Comparison of ENCODE assay signal across 8 mouse cellular contexts in the genomic region with DNA sequence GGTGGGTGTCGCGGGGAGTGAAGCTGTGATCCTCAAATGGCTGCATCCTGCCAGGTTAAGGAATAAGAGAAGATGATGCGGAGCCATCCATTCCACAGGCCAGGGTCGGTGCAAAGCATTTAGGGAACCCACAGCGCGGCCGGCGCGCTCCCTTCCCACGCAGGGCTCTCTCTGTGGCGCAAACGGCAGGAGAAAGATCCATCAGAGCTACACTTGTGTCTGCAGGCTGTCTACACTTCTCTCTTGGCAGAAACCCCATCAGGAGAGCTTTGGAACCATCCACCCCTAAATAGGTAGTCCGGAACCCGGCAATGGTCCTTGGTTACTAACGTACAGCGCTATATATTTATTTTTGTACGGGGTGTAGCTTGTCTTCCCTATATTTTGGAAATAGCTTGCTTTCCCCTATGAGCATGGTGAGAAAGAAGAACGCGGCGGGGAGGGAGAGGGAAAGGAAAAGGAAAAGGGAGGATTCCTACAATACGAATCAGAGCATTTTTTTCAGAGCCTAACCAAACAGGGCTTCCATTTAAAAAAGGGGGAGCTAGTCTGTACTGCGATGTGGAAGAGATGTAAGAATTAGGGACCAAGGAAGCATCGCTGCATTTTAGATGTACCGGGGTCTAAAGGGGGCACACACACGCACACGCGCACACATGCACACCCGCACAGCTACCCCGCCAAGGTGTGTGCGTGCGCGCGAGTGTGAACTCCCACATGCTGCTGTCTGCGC. TPM values are rescaled to one million over a fixed set of nuclear protein-coding genes. Genes with fewer than 3 reads are reported as not detected.
DNase-seq lines count a peak whose midpoint lies in the region; ATAC-seq and TF ChIP-seq lines count a peak whose summit lies in the region.

No protein-coding gene starts in this region.

- H3K27ac ChIP-seq in heart, embryonic 10.5 days, result peak overlapping the region; percentile 16; the same call in 1 of the 2 replicates
- no peak overlapping the region for H3K27ac ChIP-seq in ES-Bruce4 (ENCODE audit: insufficient read depth, low read length)
- H3K27ac ChIP-seq in forebrain, embryonic 11.5 days (ENCODE audit: low read depth, low read length), result no peak overlapping the region
- peak overlapping the region; percentile 69 for H3K27ac ChIP-seq in limb, embryonic 10.5 days
- peak overlapping the region; percentile 96 for H3K27ac ChIP-seq in neural tube, embryonic 14.5 days (ENCODE audit: low read depth, low read length)

- no peak for TF ChIP-seq CTCF in ES-Bruce4 (IDR thresholded peaks at IDR 0.05; ENCODE audit: low read depth, low read length)

- peaks cover 66% of the 10 kb centered on the region for H3K27me3 ChIP-seq in heart, embryonic 10.5 days (ENCODE audit: insufficient read depth, poor library complexity, severe bottlenecking)
- 0 out of 2 replicates have a peak, but pooled peaks cover 8% of the 10 kb centered on the region for H3K27me3 ChIP-seq in ES-Bruce4 (ENCODE audit: control insufficient read depth, insufficient read depth, low read length, poor library complexity, severe bottlenecking)
- H3K27me3 ChIP-seq in forebrain, embryonic 11.5 days (ENCODE audit: control insufficient read depth, insufficient read depth, low read length), result peaks cover 4% of the 10 kb centered on the region; the same call in 1 of the 2 replicates
- peaks cover 75% of the 10 kb centered on the region for H3K27me3 ChIP-seq in limb, embryonic 10.5 days (ENCODE audit: low read depth, poor library complexity, severe bottlenecking)
- H3K27me3 ChIP-seq in neural tube, embryonic 14.5 days (ENCODE audit: control insufficient read depth, insufficient read depth, low read length), result no peaks in the 10 kb centered on the region

- intact Hi-C loops in heart, postnatal 25 days (cut with DNase I), result loop anchor here (1.0 to 10.0 kb wide), 4 partner anchors 162 to 590 kb away; no protein-coding TSS in a partner anchor

- H3K4me2 ChIP-seq in forebrain, embryonic 11.5 days (ENCODE audit: low read depth, low read length, severe bottlenecking), result peak overlapping the region; percentile 97
- peak overlapping the region; percentile 79 for H3K4me2 ChIP-seq in neural tube, embryonic 14.5 days (ENCODE audit: low read depth, low read length)

- H3K4me1 ChIP-seq in heart, embryonic 10.5 days, result peaks cover 19% of the 10 kb centered on the region
- no peaks in the 10 kb centered on the region for H3K4me1 ChIP-seq in ES-Bruce4 (ENCODE audit: control insufficient read depth, insufficient read depth, low read length)
- 0 out of 2 replicates have a peak, but pooled peaks cover 2% of the 10 kb centered on the region for H3K4me1 ChIP-seq in forebrain, embryonic 11.5 days (replicated peaks; ENCODE audit: control insufficient read depth, insufficient read depth, low read length)
- H3K4me1 ChIP-seq in limb, embryonic 10.5 days, result peaks cover 25% of the 10 kb centered on the region
- H3K4me1 ChIP-seq in neural tube, embryonic 14.5 days (ENCODE audit: control insufficient read depth, insufficient read depth, low read length), result peaks cover 24% of the 10 kb centered on the region

- under 1% methylated on average over 34 of the region's 34 CpGs for WGBS in heart, embryonic 10.5 days
- under 1% methylated on average over 34 of the region's 34 CpGs for WGBS in forebrain, embryonic 11.5 days
- under 1% methylated on average over 34 of the region's 34 CpGs for WGBS in limb, embryonic 10.5 days
- under 1% methylated on average over 34 of the region's 34 CpGs for WGBS in neural tube, embryonic 14.5 days

- no peaks in the 10 kb centered on the region for H3K36me3 ChIP-seq in heart, embryonic 10.5 days
- H3K36me3 ChIP-seq in ES-Bruce4 (ENCODE audit: control insufficient read depth, insufficient read depth, low read length, poor library complexity, severe bottlenecking), result no peaks in the 10 kb centered on the region
- H3K36me3 ChIP-seq in forebrain, embryonic 11.5 days (ENCODE audit: control insufficient read depth, insufficient read depth, low read length), result no peaks in the 10 kb centered on the region
- no peaks in the 10 kb centered on the region for H3K36me3 ChIP-seq in limb, embryonic 10.5 days
- no peaks in the 10 kb centered on the region for H3K36me3 ChIP-seq in neural tube, embryonic 14.5 days (ENCODE audit: control insufficient read depth, insufficient read depth, low read length)

- TF ChIP-seq POLR2A in ES-Bruce4 (IDR thresholded peaks at IDR 0.05; ENCODE audit: insufficient read depth, low read length), result no peak

- H3K9ac ChIP-seq in ES-Bruce4 (ENCODE audit: low read depth, poor library complexity, severe bottlenecking), result peak overlapping the region; percentile 62; the same call in 1 of the 2 replicates
- peak overlapping the region; percentile 79 for H3K9ac ChIP-seq in forebrain, embryonic 11.5 days (ENCODE audit: low read length)
- H3K9ac ChIP-seq in neural tube, embryonic 14.5 days (replicated peaks; ENCODE audit: low read depth, low read length), result peak overlapping the region; percentile 90

- peak overlapping the region; percentile 72 for H3K4me3 ChIP-seq in heart, embryonic 10.5 days
- peak overlapping the region; percentile 67 for H3K4me3 ChIP-seq in ES-Bruce4 (ENCODE audit: low read depth, low read length)
- H3K4me3 ChIP-seq in forebrain, embryonic 11.5 days (ENCODE audit: low read depth, low read length), result peak overlapping the region; percentile 67
- peak overlapping the region; percentile 65 for H3K4me3 ChIP-seq in limb, embryonic 10.5 days
- H3K4me3 ChIP-seq in neural tube, embryonic 14.5 days (ENCODE audit: low read depth, low read length), result peak overlapping the region; percentile 78

- no peak for DNase-seq in heart, embryonic 10.5 days (ENCODE audit: low spot score)
- no peak for DNase-seq in heart, postnatal 25 days (ENCODE audit: low spot score)
- DNase-seq in forebrain, embryonic 11.5 days (ENCODE audit: low spot score), result no peak
- no peak for DNase-seq in limb, embryonic 10.5 days (ENCODE audit: low spot score)
- no peak for DNase-seq in urinary bladder, adult 2 months (ENCODE audit: low spot score)
- no peak for DNase-seq in adrenal gland, adult 2 months

- no peak for TF ChIP-seq EP300 in ES-Bruce4 (IDR thresholded peaks at IDR 0.05; ENCODE audit: insufficient read depth, low read depth, low read length)

- peak; percentile 32 for ATAC-seq in forebrain, embryonic 11.5 days (replicated peaks; ENCODE audit: low FRiP score)
- ATAC-seq in neural tube, embryonic 14.5 days (ENCODE audit: low read depth), result peak; percentile 18

- H3K9me3 ChIP-seq in heart, embryonic 10.5 days, result no peaks in the 10 kb centered on the region
- no peaks in the 10 kb centered on the region for H3K9me3 ChIP-seq in ES-Bruce4 (replicated peaks; ENCODE audit: control insufficient read depth, insufficient read depth, low read length, poor library complexity, severe bottlenecking)
- H3K9me3 ChIP-seq in forebrain, embryonic 11.5 days (ENCODE audit: control insufficient read depth, low read length), result no peaks in the 10 kb centered on the region; the same call in 1 of the 2 replicates
- H3K9me3 ChIP-seq in limb, embryonic 10.5 days (replicated peaks), result no peaks in the 10 kb centered on the region
- H3K9me3 ChIP-seq in neural tube, embryonic 14.5 days (ENCODE audit: control insufficient read depth, low read length), result no peaks in the 10 kb centered on the region

RNA-seq across cellular contexts. Expression of gene Ntrk2, which starts 0.7 kb away (rescaled TPM):
- 1.4 and 5.6 TPM in 2 replicates for polyA plus RNA-seq in heart, embryonic 10.5 days (2016; fragmentation: Nextera tagmentation; extraction: Ambion mirVana)
- total RNA-seq in heart, postnatal 25 days (2021), result 1 to 10 TPM; 1.2 to 1.4 TPM
- polyA plus RNA-seq in ES-Bruce4 (2011; ENCODE audit: insufficient read depth, insufficient read length, low read depth, missing spikeins), result 0.73 and 1.7 TPM in 2 replicates
- polyA plus RNA-seq in forebrain, embryonic 11.5 days (2014; fragmentation: Nextera tagmentation; extraction: Ambion mirVana), result 45.0 and 45.6 TPM in 2 replicates
- polyA plus RNA-seq in limb, embryonic 10.5 days (2016; fragmentation: Nextera tagmentation; extraction: Ambion mirVana), result 2.4 and 5.7 TPM in 2 replicates
- 125 and 137 TPM in 2 replicates for polyA plus RNA-seq in neural tube, embryonic 14.5 days (2014; fragmentation: Nextera tagmentation; extraction: Ambion mirVana)
- polyA plus RNA-seq in urinary bladder, adult 2 months (2012; rRNA removed), result 3.2 and 3.8 TPM in 2 replicates
- 10 to 100 TPM; 29.4 to 30.0 TPM for total RNA-seq in adrenal gland, adult 2 months (2021)
- 20.5 and 25.8 TPM in 2 replicates for polyA plus RNA-seq in adrenal gland, adult 2 months (2012; rRNA removed)

Comparison
In these comparisons a context has a peak if more than half of its experiments do, and no peak if none do; other contexts are left out.
1. H3K27ac ChIP-seq: peak in heart, embryonic 10.5 days (single experiment), limb, embryonic 10.5 days (single experiment) and neural tube, embryonic 14.5 days (single experiment); none in ES-Bruce4 (single experiment) and forebrain, embryonic 11.5 days (single experiment).
2. Peak in every context shown above with its lines, with median percentiles within 50 percentile points of each other: H3K4me3 ChIP-seq and H3K9ac ChIP-seq.